Mouse (Mus musculus) frontal cortex, adult (tissue): ENCODE measurements around the gene Lzic.

ENCODE experiments used
- ATAC-seq: cut with Nextera tagmentation; 2 replicates; pipeline ENCODE4 v1.9.2; 2017; ENCODE audit warnings: mild to moderate bottlenecking, moderate library complexity, mixed read lengths; ENCODE audit not compliant: low TSS enrichment

The Lzic gene

GRCm38 (mm10) chr4:149526330-149526729 is 41.3 kb downstream of the Lzic start:
- ATAC-seq: no peak

DNA sequence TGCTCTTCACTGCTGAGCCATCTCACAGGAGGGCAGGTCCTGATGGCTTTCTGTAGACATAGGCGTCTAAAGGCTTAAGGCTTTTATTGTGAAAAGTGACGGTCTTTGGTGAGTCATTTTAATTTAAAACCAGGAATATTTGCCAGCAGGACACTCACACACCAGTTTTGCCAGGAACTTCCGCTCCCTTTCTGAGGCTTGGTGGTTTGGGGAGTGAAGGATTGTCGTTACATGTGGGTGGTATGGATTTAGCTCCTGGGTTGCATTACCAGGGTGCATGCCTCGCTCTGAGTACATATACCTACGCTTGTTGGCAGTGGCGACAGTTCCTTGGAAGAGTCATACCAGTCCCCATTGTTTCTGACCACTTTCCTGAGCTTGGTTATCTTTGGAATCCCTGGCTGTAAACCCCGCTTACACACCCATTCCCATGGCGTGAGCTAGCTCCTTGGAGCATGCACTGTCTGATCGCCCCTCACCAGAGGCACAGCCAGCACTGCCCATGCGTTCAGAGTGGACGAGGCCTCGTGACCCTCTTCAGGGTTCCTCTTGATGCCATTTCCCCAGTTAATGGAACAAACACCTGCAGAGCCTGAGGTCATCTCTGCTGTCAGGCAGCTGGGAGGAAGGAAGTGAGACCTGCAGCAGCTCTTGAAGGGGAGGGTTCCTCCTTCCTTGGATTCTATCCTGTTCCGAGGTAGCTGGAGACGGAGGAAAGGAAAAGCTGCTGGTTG is 42.8 kb downstream of the Lzic start:
- ATAC-seq: peak; percentile 57; the same call in 1 of the 2 replicates

- no peak for ATAC-seq
These were observed 44.7 kb downstream of the Lzic start for GRCm38 (mm10) chr4:149529691-149530090.

DNA sequence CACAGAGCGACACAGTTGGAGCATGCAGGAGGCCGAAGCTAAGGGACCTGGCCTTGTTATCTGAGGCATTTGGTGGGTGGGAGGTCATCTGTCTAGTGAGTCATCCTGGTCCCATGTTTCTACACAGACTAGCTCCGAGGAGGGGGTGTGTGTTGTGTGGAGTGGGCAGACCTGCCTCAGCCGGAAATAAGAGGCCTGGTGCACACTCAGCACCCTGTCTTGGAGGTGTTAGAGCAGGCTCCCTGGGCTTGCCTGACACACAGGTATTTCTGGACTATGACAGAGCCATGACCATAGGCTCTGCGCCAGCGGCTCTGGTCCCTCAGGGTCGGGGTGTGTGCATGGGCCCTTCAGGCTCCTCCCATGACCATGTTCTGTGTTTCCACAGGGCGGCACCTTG is 54.4 kb downstream of the Lzic start:
- peak; percentile 24 for ATAC-seq

- no peak for ATAC-seq
These were observed 56.9 kb downstream of the Lzic start for GRCm38 (mm10) chr4:149541935-149542334.

DNA sequence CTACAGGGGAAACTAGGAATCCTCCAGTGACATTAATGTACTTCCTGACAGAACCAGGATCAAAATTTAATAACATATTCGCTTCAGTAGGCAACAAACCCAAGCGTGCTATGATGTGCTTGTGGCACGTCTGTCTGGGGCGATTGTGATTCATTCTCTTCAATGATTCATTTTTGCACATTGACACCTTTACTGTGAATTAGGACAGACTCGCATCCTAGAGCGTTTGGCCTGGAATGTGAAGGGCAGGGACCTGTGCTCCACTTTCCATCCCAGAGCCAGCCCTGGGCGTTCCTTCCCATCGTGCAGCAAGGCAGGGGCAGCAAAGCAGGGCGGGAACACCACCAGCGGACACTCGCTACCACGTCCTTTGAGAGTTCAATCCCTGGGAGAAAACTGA is 57.4 kb downstream of the Lzic start:
- ATAC-seq: no peak

DNA sequence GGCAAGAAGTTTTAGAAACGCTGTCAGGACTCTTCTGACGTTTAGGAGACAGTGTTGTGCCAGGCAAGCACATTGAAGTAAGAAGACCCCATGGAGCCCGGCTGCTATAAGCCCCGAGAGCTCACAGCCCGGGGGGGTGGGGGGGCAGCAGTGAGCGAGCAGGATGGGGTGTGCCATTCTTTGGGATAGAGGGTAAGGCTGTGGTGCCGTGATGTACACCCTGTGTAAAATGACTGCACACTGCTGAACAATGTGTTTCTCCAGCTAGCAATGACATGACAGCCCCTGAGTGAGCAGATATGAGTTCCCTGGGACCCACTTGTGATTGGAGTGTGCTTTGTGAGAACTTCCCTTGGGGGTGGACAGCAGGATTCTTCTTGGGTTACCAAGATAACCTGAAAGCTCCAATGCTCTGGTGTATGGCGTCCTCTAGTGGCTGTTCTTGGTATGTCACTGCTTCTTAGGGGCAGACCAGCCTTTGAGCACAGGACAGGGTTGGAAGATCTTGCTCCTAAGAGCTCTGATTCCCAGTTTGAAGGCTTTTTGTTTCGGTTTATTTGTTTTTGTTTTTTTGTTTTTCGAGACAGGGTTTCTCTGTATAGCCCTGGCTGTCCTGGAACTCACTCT is 58.0 kb downstream of the Lzic start:
- ATAC-seq: 0 out of 2 replicates have a peak, but pooled peaks have one; percentile 47

DNA sequence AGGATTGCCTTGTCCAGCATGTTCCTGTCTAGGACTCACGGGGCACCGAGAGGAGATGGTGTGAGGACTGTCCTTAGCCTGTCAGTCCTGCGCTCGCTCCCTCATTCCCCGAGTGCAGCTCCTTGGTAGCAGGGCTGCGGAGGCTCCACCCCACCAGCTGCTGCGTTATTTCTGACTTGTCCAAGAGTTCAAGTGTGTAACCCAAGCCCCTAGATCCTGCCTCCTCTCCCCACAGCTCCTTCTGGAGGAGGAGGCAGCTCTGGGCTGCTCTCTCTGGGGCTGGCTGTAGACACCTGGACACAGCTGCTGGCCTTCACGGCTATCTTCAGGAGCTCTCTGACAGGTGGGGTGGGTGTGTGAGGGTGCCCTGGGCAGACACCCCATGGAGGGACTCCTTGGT is 59.9 kb downstream of the Lzic start:
- no peak for ATAC-seq
